Mouse (Mus musculus) leukemia stem cell, adult 10-12 weeks (primary cell): ENCODE results near the gene Kcnf1. TPM values are rescaled to one million over a fixed set of nuclear protein-coding genes. Genes with fewer than 3 reads are reported as not detected.

ENCODE experiments used
- polyA plus RNA-seq: library from polyadenylated mRNA; stranded (reverse); fragments of >175 nt; gene quantifications from 2 replicates; pipeline ENCODE4 v1.2.3, GENCODE M21; 2012; ENCODE audit warnings: low replicate concordance

Kcnf1 gene
- 0.06 TPM in 1 of 2 replicates, not detected in the other for polyA plus RNA-seq

DNA sequence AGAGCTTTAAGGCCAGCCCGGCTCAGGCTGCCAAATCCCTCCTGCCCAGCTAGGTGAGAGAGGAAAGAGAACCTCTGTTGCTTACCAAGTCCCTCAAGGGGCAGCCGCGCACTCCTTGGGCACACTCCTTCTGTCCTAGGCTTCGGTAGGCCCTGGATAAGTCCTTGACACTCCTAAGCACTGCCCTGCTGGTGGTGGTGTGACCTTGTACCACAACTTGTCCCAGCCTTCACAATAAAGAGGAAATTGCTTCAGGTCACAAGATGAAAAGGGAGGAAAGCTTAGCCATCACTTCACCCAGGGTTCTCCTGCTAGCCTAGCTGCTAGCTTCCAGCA lies at the start of gene Kcnf1:
Kcnf1 (minus strand) TSS at position 132 of the 336 bp plus-strand sequence.

Other genes with a start within 250 kb of the Kcnf1 start
- gene Pqlc3, start 176.5 kb downstream of the Kcnf1 start, polyA plus RNA-seq: 2.9 and 23.8 TPM in 2 replicates
- gene 2410004P03Rik, start 165.2 kb downstream of the Kcnf1 start, polyA plus RNA-seq: 0.18 and 0.68 TPM in 2 replicates
- 5.7 and 26.5 TPM in 2 replicates for gene Pdia6, start 89.7 kb upstream of the Kcnf1 start, polyA plus RNA-seq
- not detected in 2 replicates for gene Atp6v1c2, start 152.5 kb upstream of the Kcnf1 start, polyA plus RNA-seq
- 1.5 and 20.4 TPM in 2 replicates for gene Nol10, start 171.6 kb upstream of the Kcnf1 start, polyA plus RNA-seq